Mouse (Mus musculus) testis, adult 2 months (tissue): ENCODE results near the gene Adipor2.

ENCODE experiments used
- CTCF ChIP-seq: fragments of 200-500 bp; IDR thresholded peaks from 2 replicates; pipeline ENCODE4 v1.5.1; 2012; ENCODE audit warnings: low read depth, mild to moderate bottlenecking, inconsistent platforms, low read length, moderate library complexity; ENCODE audit not compliant: control insufficient read depth, insufficient read depth, insufficient replicate concordance
- POLR2A ChIP-seq: fragments of 200-500 bp; IDR thresholded peaks from 2 replicates; pipeline ENCODE4 v1.6.1; 2012; ENCODE audit warnings: low read depth, mild to moderate bottlenecking, inconsistent platforms, low read length, moderate library complexity; ENCODE audit not compliant: control insufficient read depth

DNA sequence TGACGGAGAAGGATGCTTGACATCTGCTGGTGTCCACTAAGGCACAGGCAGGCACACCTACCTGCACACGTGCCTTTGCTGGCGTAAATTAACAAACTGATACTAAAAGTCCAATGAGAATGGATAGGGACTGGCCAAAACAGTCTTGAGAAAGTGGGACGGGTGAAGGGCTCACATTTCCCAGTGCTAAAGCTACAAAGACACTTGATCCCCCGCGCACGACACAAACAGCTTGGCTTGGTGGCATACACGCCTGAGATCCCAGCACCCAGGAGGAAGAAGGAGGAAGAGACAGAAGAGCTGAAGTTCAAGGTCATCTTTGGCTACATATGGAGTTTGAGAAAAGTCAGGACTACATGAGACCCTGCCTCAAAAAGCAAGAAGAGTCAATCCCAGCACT lies 11.0 kb downstream of the Adipor2 start:
- no peak for TF ChIP-seq CTCF
- TF ChIP-seq POLR2A: no peak
